Mouse (Mus musculus): ENCODE measurements at regions not wholly inside any gene's neighbourhood (a gene's known extent, or its start where the extent isn't known, plus 50 kb on each side); places are given as distances from the start of the nearest gene placed in this dataset.

DNA sequence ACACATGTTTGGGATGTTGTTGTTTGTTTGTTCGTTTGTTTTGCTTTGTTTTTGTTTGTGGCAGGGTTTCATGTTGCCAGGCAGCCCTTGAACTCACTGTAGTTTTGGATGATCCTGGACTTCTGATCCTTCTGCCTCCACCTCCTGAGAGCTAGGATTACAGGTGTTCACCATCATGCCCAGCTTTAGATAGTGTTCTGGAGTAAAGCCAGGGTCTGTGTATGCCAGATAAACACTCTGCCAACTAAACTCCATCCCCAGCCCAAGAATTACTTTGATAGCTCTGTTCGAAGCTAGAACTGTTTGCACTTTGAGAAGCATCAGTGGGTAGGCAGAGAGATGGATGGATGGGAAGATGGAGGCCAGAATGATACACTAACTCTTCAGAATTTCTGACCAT is 368.0 kb upstream of the Gm10306 start:
- no peak for DNase-seq

DNA sequence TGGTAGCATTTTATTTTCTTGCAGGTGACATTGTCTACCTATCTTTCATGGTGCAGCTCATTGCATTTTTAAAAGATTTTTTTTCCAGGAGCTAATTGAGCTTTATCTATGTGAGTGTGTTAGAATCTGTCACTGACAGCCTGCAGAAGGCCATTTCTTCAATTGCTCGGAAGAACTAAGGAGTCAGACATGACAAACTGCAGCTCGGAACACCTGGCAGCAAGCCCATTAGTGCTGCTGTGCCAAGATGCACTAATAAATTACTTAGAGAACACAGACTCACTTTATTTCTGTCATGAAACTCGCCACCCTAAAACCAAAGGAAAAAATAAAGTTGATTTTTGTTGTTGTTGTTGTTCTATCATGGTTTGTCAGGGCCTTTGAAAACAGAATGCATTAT is 367.5 kb upstream of the Gm10306 start:
- peak; percentile 69 for DNase-seq

DNA sequence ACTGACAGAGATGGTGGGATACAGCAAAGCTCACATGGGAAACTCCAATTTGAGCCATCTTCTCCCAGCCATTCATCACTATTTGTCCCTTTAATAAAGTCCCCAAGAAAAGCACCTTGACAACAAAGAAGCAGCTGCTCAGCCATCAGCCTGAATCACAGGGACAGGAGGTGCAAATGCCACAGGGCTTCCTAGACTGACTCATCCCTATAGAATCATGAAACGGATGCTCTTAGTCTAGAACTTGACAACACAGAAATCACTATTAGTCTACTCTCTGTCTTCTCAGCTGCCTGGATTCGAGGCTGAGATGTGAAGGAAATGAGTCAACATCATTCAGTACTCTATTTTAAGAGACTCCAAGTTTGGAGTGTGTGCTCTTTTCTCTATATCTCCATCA is 365.4 kb upstream of the Gm10306 start:
- DNase-seq, result no peak

DNA sequence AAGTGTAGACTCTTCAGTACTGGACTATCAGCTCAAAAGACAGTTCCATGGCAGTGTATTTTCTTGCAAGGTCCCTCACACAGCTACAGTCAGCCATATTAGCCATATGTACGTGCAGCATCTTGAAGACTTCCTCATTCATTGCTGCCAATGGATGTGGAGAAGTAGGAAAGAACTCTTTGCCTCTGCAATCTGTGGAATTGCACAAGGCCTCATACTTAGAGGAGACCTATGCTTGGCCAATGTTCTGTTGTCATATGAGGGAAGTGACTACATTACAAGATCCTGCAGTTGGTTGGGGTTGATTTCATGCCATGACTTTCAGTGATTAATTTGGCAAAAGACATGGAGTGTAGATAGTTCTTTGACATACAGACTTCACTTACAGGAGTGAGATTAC is 340.1 kb upstream of the Gm10306 start:
- DNase-seq, result no peak

DNA sequence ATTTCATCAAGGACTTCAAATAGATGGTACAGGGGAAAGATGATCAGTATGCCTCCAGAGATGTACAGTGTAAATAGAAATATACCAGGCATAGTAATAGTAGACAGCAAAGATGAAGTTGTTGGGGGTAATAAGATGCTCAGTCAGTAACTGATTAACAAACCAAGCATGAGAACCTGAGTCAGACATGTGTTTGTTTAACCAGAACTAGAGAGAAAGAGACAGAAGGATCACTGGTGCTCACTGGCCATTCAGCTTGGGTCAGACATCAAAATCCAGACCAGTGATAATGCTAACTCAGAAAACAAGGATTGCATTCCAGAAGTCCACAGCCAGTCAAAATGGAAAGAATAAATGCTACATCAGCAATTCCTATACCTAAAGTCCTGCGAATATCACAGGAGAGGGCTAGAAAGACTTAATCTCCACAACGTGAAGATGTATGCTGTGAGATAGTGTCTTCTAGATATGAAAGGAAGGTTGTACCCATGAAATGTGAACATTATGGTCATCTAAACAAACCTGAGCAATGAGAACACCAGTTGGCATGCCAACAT is 320.6 kb upstream of the Gm10306 start:
- DNase-seq, result no peak

DNA sequence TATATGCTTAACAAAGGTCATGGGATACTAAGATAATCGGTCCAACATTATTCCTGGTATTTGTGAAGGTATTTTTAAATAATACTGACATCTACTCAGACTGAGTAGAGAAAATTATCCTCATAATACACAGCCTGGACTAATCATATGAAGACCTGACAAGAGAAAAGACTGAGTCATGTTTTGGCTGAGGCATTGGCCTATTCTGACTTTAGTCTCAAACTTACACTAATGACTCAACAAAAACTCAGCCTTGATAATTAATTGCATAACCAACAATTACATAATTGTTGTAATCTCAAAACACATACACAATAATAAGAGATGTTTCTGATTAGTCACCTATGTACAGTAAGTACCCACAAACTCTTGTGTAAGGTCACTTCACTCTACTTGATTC is 300.3 kb upstream of the Gm10306 start:
- no peak for DNase-seq

DNA sequence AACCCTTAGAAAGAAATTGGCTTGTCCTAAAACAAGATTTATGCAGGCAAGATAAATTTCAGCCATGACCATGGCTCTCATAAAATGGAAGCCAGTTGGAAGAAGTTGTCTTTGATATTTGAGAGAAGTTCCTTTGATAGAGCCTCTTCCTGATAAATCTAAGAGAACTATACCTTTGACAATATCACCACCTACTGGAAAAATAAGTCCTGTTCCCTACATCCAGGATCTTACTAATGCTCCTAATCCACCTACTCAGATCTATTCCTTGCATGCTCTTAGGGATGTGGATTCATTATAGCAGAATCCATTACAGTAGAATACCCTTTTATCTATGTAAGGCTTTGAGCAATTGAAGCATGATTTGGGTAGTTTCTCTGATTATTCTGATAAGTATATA is 295.2 kb upstream of the Gm10306 start:
- DNase-seq, result peak; percentile 9

DNA sequence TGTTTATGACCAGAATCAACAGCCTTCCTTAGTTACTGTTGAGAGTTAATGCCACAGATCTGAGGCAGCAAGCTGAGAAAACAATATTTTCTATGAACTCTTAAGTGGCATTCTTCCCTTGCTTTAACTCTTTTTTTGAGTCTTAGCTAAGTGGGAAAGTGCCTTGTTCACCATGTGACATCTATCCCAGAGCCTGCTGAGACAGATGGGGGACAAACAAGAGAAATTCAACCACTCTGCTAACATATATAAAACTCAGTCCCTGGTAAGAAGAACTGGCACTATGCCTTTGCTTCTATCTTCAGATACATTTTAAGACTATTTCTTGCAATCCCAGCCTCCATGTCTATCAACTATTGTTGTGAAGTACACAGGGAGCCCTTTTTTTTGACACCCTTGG is 274.6 kb upstream of the Gm10306 start:
- DNase-seq, result no peak

DNA sequence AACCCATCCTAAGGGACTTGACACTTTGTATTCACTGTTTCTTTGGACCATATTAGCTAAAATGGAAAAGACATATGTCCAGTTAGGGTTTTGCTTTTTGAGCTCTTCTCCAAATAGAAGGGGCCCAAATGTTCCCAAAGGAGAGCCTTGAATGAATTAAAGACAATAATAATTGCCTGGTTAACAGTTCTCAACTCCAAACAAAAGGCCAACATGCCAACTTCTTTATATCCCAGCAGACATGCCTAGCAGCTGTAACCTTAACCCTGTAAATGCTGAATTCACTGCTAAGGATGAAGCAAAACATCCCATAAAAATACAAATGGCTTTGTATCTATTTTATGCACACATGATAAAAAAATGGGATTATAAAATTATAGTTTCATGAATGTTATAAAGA is 264.2 kb upstream of the Gm10306 start:
- DNase-seq, result no peak

DNA sequence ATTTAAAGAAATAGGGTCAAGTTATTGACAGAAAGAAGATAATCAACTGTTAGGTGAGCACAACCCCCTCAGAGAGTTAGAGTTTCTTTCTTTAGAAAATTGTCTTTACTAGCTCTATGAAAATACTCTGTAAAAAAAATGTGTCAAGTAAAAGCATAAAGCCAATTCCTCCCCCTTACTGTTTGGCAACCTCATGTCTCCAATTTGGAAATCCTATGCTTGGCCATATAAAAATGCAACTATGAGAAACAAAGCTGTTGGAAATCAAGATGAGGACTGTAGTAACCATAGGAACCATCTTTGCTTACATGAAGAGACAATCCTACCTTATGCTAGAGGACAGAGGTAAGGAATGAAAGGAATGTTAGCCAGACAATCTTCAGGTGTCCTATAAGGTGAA is 239.0 kb upstream of the Gm10306 start:
- DNase-seq, result no peak

DNA sequence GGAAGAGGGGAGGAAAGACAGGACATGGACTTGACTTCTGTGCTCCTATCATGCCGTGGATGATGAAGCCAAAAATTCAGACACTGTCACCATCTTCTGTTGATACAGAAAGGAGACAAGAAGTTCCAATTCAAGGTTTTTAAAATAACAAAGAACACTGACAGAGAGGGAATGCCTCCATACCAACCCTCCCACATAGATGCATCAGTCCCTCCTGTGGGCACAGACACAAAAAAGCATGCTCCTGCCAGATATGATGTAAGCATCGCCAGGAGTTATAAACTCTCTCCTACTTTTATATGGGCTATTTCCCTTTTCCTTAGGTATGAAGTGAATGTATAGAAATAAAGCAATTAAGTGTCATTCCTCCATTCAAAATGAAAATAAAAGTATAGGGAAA is 229.6 kb upstream of the Gm10306 start:
- DNase-seq, result no peak

DNA sequence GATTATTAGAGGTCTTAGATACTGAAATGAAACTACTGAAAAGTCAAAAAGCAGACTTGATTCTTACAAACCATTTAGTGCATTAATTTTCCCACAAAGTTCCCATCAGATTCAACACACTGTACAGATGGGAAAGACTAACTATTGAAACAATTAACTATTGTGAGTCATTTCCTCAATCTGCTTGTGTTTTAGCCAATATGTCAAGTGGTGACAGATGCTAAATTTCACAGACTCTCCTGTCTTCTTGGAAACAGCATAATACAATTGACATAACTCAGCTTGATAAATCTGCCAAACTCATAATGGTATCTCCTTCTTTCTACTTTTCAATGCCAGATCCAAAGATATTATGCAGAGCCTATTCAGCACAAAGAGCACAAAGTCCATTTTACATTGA is 213.0 kb upstream of the Gm10306 start:
- DNase-seq, result no peak

DNA sequence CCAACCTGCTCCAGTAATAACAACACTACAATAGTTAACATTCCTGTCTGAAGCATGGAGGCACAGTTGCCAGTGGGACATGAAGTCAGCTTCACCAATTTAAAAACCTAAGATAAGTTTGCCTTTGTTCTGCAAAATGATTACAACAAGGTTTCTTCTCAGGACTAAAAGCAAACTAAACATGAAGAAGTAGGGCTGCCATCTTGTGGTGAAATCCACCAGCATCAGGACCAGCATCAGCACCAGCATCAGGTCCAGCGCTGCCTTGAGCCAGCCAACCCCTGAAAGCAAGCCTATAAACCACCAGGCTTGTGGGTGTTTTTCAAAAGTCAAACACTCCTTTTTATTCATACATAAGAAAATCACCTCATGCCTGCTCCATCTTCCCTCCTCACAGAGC is 207.1 kb upstream of the Gm10306 start:
- peak; percentile 2 for DNase-seq

DNA sequence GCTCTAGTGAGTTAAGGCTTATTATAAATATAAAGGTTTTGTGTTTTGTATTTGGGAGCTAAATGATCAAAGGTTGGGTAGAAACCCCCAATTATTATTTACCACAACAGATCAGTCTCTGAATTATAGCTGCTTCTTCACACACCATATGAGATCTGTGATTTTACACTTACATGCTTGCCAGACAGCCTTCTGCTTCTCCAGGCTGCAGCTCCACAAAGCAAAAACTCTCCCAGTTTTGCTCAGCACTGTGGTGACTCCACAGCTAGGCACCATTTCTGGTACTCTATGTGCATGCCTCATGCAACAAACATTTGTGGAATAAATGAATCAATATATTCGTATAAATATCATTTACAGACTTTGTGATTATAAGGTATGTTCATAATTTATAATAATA is 199.4 kb upstream of the Gm10306 start:
- no peak for DNase-seq

DNA sequence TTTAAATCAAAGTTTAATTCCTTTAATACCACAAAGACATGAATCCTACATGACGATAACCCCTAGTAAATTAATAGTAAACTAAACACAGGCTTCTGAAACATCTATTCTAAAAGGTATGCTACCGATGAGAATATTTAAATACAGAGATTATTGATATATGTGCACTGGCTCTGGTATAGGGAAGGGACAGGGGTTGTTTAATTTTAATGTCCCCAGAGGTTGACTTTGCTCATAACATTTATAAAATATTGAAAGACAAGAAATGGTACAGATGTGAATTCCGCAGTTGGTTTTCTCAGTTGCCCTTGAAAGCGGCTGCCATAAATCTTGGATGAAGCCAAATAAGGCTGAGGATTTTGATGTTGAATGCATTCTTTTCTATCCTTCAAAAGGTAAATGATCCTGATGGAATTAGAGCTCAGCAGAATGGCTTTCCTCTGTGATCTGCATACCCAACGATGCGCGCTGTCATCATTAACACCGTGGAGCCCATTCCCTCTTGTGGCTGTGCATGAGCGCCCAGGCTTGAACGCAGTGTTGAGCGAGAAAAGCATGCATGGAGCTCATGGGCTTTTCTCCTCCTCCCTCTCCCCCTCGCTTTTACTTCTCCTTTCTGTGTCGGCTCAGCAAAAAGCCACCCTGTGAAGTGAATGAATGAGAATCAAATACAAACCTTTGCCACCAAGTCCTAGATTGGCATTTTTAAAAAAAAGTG is 195.4 kb upstream of the Gm10306 start:
- DNase-seq, result no peak

DNA sequence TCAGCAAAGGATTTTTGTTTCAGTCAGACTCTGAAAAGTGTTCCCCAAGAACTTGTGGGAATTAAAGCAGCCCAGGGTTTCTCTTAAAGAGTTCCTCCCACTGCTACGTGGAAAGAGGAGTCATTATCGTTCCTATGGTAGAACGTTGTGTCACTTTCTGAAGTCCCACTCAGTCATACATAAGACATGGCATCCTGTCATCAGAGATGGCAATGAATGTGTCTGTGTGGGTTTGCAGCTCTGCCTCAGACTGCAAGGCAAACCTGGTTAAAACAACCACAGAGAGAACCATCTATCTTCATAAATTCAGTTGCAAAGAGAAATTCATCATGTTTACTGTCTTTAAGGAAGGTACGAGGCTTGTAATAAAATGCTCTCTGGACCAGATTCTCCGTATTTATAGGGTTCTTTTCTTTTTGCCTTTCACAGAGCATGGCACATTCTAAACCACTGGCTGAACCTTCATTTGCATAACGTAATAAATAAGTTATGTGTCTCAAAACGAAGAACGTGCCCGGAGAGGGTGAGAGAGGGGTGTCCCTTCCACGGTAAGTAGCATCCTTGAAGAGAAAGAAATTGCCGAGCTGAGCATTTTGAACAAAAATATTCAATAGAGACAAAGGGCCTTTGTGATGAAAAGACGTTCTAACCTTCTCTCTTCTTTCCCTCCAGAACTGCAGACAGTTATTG is 194.7 kb upstream of the Gm10306 start:
- DNase-seq, result no peak

DNA sequence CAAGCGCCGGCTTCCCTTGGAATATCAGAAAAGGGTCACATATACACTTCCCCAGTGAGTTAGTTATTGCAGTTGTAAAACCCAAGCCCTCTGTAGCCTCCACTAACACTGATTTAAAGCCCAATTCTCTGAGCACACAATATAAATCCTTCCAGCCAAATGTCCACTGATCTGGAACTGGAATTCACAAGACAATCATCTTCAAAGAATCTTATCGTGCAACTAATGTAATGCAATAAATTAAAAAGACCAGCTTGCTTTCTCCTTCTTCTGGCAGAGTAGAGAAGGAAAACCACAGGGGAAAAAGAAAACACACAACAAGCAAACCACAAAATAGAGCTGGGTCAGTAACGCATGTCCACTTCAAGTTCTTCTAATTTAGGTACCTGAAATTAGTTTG is 191.0 kb upstream of the Gm10306 start:
- DNase-seq, result no peak

DNA sequence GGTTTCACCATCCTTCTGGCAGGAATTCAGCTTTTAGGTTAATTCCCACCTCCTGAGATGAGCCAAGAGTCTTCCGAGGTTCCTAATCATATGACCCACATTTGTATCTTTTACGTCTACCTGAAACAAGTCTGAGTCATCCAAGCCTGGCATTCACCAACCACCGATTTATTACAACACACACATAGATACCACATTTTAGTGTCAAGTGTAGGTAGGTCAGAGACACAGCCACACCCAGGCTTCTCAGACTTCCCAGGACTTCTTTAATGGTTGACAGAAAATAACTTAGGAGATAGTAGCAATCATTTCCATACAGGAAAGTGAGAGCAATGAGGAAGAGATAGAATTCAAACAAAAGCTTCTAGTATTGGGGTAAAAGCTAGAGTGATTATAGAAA is 189.2 kb upstream of the Gm10306 start:
- DNase-seq, result no peak

DNA sequence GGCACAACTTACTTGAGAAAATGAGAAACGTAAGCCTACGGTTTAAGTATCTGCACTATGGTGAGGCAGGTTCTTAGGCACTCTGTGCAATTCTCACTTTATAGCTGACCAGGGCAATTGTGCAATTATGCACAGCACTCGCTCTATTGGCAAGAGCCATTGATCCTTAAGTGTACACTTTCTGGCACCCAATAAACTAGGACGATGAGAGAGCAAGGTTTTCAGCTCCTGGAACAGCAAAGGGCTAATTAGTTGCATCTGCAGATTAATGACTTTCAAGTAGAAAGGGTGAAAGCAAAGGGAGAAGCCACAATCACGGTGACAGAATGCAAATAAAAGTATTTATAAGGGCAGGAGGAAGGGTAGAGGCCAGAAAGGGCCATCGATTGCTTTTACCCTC is 185.4 kb upstream of the Gm10306 start:
- no peak for DNase-seq

DNA sequence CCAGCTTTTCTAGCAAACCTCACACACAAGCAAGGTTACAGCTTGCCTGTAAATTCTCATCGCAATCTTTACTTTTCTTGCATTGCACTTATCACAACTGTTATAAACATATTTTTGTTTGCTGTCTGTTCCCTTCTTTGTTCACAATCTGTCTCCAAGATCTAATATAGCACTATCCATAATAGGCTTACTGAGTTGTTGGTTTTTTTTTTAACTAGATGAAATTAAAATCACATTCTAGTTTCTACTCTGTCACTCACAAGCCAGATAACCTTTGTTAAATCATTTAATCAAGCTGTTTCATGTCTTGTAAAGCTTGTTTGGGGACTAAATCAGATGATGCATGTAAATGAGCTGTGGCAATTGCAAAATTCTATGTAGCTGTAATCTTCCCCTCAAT is 180.1 kb upstream of the Gm10306 start:
- DNase-seq, result no peak

DNA sequence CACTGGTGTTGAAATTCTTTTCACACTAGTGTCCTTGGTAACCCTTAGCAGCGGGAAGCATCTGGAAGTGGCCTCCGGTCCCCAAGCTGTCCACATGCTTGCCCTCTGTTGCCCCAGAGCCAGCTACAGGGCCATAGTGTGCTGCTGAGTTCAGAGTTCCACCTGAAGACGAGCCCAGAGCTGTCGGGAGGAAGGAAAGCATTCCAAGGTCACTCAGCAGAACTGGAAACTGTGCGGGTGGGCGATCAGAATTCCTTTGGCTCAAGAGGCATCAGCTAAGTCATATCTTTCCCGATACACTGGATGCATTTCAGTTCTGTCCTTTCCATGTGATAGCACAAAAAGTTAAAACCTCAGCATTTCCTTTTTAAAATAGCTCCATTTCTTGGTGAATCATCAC is 170.6 kb upstream of the Gm10306 start:
- DNase-seq, result peak; percentile 1

DNA sequence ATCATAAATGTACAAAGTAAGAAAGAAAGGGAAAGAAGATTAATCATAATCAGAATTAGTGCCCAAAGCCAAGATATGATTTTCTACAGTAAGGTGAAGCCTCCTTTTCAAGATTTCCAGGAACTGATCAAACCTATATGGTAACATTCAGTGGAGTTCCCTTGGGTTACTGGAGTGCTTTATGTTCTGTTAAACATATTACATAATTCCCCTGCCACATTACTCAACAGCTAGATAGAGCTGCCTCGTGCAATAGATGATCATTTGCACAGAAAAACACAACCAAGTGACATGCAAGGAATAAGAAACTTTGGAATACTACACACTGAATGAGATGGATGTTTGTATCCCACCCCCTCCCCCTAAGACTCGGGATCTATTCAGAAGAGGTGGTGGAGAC is 168.0 kb upstream of the Gm10306 start:
- no peak for DNase-seq

DNA sequence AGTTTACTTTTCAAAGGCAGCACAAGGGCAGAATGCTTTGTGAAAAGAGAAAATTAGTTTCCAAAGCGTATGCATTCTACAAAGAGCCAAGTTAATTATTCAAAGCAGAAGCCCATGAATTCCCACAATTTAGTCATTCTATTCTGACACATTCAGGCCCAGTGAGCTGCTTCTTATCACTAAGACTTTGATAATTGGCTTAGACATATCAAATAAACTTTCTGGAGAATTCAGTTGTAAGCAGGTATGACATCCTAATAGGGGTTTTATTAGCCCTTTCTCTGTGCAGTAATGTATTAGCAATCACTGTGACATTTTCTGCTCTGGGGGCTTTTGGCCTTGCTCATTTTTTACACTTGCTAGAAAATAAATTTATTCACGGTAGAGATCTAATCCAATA is 161.9 kb upstream of the Gm10306 start:
- DNase-seq, result no peak

DNA sequence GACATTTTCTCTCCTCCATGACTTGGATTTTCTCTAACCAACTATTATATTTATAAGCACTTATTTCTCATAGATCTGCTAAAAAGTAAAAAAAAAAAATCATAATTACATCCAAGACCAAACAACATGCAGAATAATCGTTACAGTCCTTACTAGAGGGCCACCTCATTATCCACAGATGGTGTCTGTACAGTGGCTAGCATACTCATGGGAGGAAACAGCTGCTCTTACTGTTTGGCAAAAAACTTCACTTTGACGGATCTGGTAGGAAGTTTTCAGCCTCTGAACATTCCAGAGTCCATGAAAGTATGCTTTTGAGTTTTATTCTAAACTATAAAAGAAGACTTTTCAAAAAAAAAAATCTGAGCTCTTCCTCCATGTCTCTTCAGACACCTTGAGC is 159.1 kb upstream of the Gm10306 start:
- no peak for DNase-seq

DNA sequence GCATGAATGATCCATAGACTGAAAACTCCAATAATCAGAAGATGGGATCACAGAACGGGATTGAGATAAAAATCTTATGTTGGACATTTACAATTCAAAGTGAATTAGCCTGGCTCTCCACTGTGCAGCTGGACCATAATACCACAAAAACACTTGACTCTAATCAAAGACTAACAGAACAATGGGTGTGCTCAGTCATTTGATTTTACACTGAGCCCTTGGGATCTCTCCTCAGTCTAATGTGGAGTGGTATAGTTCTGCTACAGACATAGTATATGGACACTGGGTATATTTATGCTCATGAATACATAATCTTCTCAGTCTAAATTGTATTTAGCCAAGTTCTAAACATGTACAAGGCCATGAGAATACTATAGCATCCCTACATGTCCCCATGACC is 149.4 kb upstream of the Gm10306 start:
- DNase-seq, result no peak
